Mouse (Mus musculus): ENCODE data around the gene Exph5. TPM values are rescaled to one million over a fixed set of nuclear protein-coding genes. Genes with fewer than 3 reads are reported as not detected.

Gene Exph5
- total RNA-seq (2021): 10 to 100 TPM; 26.8 to 29.0 TPM

DNA sequence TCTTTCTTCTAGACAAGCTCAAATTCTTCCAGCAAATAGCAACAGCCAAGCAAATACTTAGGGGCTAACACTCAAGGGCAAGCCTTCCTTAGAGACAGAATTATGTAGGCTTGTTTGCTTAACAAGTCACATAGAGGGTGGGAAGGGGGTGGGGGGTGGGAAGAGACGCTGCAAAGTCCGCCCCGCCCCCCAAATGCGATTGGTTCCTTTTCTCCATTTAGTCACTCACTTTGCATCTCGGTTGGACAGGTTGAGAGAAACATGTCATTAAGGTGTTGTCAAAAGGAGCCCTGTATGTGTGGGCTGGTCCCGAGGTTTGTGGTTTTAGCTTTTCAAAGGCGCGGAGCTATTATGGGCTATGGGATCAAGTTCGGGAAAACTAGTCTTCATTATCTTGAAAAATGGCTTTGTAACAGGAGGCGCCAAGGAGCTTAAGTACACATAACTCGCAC is at the start of gene Exph5:
Gene Exph5 (plus strand): TSS at position 402 of the 452 bp plus-strand sequence.
- intact Hi-C loops (cut with DNase I): no loop called here
- DNase-seq (ENCODE audit: low spot score in 2 of 2): peak; percentile 57 to 65

GRCm38 (mm10) chr9:53254368-53254767 is 47.1 kb upstream of the Exph5 start:
- intact Hi-C loops (cut with DNase I): loop anchor here (2.0 to 10.0 kb wide), 2 partner anchors 144 to 230 kb away; no protein-coding TSS in a partner anchor

GRCm38 (mm10) chr9:53256690-53257305 is 44.7 kb upstream of the Exph5 start:
- DNase-seq (ENCODE audit: low spot score in 2 of 2): no peak
- intact Hi-C loops (cut with DNase I): loop anchor here (5.0 to 10.0 kb wide), 2 partner anchors 126 to 228 kb away; partner anchors contain the start of gene Kdelc2

More at GRCm38 (mm10) chr9:53254368-53254767, 47.1 kb upstream of the Exph5 start:
- DNase-seq (ENCODE audit: low spot score in 2 of 2): peak; percentile 59 to 77

DNA sequence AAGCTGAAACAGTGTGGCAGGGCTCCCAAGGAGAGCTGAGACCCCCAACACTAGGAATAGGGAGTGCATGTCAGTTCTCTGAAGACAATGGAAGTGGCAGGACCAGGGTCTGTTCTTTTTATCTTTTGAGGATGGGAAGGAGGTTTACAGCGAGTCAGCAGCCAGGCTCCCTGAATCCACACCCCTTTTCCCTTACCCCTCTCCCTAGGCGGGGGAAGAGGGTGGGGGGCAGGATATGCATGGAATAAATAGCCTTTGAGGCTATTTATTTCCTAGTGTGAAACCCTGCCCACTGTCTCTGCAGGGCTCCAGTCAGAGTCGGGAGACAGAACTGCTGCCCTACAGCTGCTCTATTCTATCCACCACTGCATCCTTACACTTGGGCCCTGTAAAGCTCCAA is 43.7 kb upstream of the Exph5 start:
- intact Hi-C loops (cut with DNase I): loop anchor here (5.0 to 10.0 kb wide), 2 partner anchors 125 to 227 kb away; partner anchors contain the start of gene Kdelc2
- no peak for DNase-seq (ENCODE audit: low spot score in 2 of 2)

DNA sequence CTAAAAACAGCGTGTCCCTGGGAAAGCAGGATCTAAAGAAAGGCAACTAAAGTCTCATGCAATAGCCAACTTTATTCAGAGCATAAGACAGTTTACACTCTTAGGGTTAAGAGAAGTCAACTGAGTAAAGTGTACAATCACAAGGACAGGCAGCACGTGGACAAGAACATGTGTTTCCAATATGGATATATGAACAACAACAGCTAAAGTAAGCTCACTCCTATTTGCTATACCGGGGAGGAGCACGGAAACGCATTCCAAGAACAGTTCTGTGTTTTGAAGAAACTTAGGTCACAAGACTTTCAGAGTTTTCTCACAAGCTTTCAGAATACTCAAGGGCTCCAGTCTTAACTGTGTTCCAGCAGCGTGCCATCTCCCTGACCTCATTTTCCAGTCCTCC is 43.3 kb upstream of the Exph5 start:
- no peak for DNase-seq (ENCODE audit: low spot score in 2 of 2)
- intact Hi-C loops (cut with DNase I): loop anchor here (5.0 to 10.0 kb wide), 2 partner anchors 124 to 227 kb away; partner anchors contain the start of gene Kdelc2

- no peak for DNase-seq (ENCODE audit: low spot score in 2 of 2)
- intact Hi-C loops (cut with DNase I): no loop called here
Observed at GRCm38 (mm10) chr9:53264387-53264786, 37.1 kb upstream of the Exph5 start.

DNA sequence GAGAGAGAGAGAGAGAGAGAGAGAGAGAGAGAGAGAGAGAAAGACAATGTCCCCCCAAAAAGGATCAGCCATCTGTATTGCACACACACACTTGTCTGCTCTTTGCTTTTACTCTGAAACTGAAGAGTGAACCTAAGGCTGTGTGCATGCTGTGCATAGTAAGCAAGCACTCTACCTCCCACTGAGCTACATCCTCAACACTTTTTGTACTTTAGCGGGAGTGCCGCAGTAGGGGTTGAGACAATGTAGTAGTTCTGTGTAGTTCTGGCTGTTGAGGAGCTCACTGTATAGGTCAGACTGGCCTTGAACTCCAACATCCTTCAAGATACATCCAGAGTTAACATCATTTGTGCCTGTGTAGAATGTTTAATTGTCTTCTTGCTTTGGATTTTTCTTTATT is 35.9 kb upstream of the Exph5 start:
- no peak for DNase-seq (ENCODE audit: low spot score in 2 of 2)
- intact Hi-C loops (cut with DNase I): no loop called here

- intact Hi-C loops (cut with DNase I): no loop called here
- DNase-seq (ENCODE audit: low spot score in 2 of 2): no peak
Observed at GRCm38 (mm10) chr9:53268036-53268435, 33.4 kb upstream of the Exph5 start.

GRCm38 (mm10) chr9:53268731-53269465 is 32.6 kb upstream of the Exph5 start:
- intact Hi-C loops (cut with DNase I): no loop called here
- DNase-seq (ENCODE audit: low spot score in 2 of 2): no peak

GRCm38 (mm10) chr9:53269466-53269755 is 32.1 kb upstream of the Exph5 start:
- DNase-seq (ENCODE audit: low spot score in 2 of 2): no peak
- intact Hi-C loops (cut with DNase I): no loop called here

- intact Hi-C loops (cut with DNase I): no loop called here
- DNase-seq (ENCODE audit: low spot score in 2 of 2): no peak
Observed at GRCm38 (mm10) chr9:53271281-53272022, 30.0 kb upstream of the Exph5 start.

DNA sequence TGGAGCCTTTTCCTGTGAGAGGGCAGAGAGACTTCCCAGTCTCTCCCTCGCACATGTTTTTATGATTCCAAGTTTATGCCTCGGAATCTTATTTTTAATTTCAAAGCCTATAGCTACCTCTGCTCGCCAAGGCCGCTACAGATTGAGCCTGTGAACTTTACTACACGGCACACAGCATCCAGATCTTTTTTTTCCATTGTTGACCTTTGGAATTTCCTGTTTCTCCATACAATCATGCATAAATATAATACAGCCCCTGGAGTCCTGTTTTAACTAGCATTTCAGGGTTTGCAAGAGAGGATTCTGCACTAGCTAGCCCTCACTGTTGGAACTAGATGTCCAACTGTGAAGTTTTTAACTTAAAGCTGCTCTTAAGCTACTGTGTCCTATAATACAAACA is 29.3 kb upstream of the Exph5 start:
- intact Hi-C loops (cut with DNase I): no loop called here

DNA sequence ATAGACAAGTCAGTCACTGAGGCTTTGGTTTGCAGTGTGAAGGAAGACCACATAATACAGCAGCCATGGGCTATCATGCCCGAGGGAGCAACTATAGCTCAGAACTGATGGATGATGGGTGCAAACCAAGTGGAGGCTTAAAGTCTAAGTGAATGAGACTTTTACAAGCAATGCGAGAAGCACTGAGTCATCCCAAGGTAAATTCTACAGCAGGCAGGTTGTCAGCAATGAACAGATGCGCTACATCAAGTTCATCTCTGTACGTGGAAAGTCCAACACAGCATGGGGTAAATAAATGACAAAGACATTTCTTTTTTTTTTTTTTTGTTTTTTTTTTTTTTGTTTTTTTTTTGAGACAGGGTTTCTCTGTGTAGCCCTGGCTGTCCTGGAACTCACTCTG is 28.8 kb upstream of the Exph5 start:
- intact Hi-C loops (cut with DNase I): no loop called here
- no peak for DNase-seq (ENCODE audit: low spot score in 2 of 2)

More for the DNA sequence above, 29.3 kb upstream of the Exph5 start:
- DNase-seq (ENCODE audit: low spot score in 2 of 2): no peak

DNA sequence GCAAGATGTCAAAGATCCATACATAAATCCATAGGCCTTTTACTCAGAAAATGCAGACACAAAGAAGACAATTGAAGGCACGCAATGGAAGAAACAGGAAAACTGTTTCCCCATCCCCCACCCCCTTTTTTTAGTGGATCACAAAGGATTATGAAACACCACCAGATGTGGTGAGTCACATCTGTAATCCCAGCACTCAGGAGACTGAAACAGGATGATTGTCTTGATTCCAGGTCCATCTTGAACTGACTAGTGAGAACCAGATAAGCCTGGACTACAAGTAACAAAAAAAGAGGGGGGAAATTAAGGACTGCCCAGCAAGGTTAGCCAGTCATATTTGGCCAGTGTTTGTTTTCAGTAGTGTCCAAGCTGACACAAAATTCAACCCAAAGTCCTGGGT is 25.1 kb upstream of the Exph5 start:
- DNase-seq (ENCODE audit: low spot score in 2 of 2): no peak
- intact Hi-C loops (cut with DNase I): no loop called here

GRCm38 (mm10) chr9:53278997-53279396 is 22.5 kb upstream of the Exph5 start:
- no peak for DNase-seq (ENCODE audit: low spot score in 2 of 2)
- intact Hi-C loops (cut with DNase I): no loop called here

DNA sequence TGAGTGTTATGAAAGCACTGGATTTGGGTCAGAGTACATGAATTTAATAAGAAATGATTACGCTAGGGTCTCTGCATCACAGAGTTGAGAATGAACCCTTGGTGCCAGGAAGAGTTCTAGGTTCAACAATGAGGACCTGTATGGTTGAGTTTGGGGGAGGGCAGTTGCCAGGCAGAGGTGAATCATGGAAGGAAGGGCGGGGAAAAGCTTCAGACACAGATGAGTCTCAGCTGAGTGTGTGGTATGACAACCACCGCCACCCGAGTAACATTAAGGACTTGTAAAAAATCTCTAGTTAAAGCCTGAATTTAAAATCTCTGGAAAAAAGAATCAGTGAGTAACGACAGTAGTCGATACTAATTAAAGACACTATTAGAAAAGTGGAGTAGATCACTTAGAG is 14.7 kb upstream of the Exph5 start:
- intact Hi-C loops (cut with DNase I): no loop called here
- DNase-seq (ENCODE audit: low spot score in 2 of 2): no peak

- intact Hi-C loops (cut with DNase I): no loop called here
- no peak for DNase-seq (ENCODE audit: low spot score in 2 of 2)
Observed at GRCm38 (mm10) chr9:53290006-53290405, 11.5 kb upstream of the Exph5 start.

GRCm38 (mm10) chr9:53292833-53293232 is 8.6 kb upstream of the Exph5 start:
- intact Hi-C loops (cut with DNase I): no loop called here
- DNase-seq (ENCODE audit: low spot score in 2 of 2): no peak

DNA sequence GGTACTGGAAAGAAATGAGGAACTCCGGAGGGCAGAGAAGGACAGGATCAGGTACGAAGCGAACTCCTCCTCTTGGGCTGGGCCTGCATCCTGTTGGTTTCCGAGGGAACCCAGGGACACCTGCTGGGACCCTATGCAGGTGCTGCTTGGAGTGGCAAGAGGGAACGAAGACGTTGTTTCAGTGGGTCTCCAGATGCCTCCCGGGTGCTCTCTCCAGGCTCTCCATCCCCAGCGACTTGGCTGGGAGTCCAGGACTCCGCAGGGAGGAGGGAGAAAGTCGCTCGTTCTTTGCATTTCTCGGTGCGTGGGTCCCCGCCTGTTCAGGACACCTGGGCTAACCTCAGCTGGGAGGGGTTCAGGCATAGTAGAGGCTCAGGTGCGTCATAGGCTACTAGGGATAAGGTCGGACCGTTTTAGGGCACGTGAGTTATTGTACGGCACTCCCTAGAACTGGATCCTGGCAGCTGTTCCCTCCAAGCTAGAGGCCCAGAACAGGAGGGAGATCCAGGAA is 386 bp downstream of the Exph5 start:
- peak; percentile 39 to 53 for DNase-seq (ENCODE audit: low spot score in 2 of 2)
- intact Hi-C loops (cut with DNase I): no loop called here

DNA sequence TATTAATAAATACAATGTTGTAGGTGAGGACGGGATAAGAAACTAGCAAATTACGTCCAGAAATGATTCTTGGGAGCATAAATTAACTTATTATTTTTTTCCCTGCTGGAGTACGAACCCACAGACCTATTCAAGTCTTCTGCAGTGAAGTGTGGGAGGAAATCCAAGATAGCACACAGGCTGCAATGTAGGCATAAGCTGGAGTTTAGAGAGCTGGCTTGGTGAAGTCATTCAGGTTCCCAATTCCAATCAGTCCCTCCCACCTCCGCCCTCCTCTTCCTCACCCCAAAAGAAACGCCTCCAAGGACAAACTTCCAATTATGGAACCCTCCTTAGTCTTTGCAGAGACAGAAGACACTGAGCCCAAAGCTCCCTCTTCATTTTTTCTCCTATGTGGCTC is 945 bp downstream of the Exph5 start:
- peak in 1 of 2 experiments; percentile 26 for DNase-seq (ENCODE audit: low spot score in 2 of 2)
- intact Hi-C loops (cut with DNase I): no loop called here

Data from left cerebral cortex, postnatal 36 days (tissue).